Mouse (Mus musculus) limb, embryonic 13.5 days (tissue): ENCODE measurements at regions not wholly inside any gene's neighbourhood (a gene's known extent, or its start where the extent isn't known, plus 50 kb on each side); places are given as distances from the start of the nearest gene placed in this dataset.

Experiments used
- ATAC-seq: fragments of 200-750 bp; cut with Nextera tagmentation; 2 replicates; pipeline ENCODE4 v1.8.0; 2017; ENCODE audit warnings: low read depth, moderate number of reproducible peaks, moderate TSS enrichment; ENCODE audit not compliant: low FRiP score
- H3K27ac ChIP-seq: fragments of 300-500 bp; sonication (generic); 2 replicates; pipeline ENCODE4 v1.5.1; 2015; ENCODE audit warnings: inconsistent platforms, mild to moderate bottlenecking, moderate library complexity
- H3K27me3 ChIP-seq: fragments of 300-500 bp; sonication (generic); 2 replicates; pipeline ENCODE4 v1.6.1; 2015; ENCODE audit warnings: mild to moderate bottlenecking, inconsistent platforms
- H3K36me3 ChIP-seq: fragments of 300-500 bp; sonication (generic); 2 replicates; pipeline ENCODE4 v1.6.1; 2015; ENCODE audit warnings: inconsistent platforms, mild to moderate bottlenecking, moderate library complexity
- H3K4me1 ChIP-seq: fragments of 300-500 bp; sonication (generic); 2 replicates; pipeline ENCODE4 v1.6.1; 2015; ENCODE audit warnings: inconsistent platforms
- H3K4me2 ChIP-seq: fragments of 300-500 bp; sonication (generic); replicated peaks from 2 replicates; pipeline ENCODE4 v1.6.1; 2015; ENCODE audit warnings: inconsistent platforms, mild to moderate bottlenecking, moderate library complexity
- H3K4me3 ChIP-seq: fragments of 300-500 bp; sonication (generic); 2 replicates; pipeline ENCODE4 v1.5.1; 2015; ENCODE audit warnings: moderate library complexity, mild to moderate bottlenecking, inconsistent platforms
- H3K9ac ChIP-seq: fragments of 300-500 bp; sonication (generic); 2 replicates; pipeline ENCODE4 v1.6.1; 2015; ENCODE audit warnings: mild to moderate bottlenecking, inconsistent platforms
- H3K9me3 ChIP-seq: fragments of 300-500 bp; sonication (generic); 2 replicates; pipeline ENCODE4 v1.6.1; 2016; ENCODE audit warnings: inconsistent platforms
- WGBS: fragments of 180-500 bp; shearing (Covaris S2); methylation state at CpG from one replicate; pipeline ENCODE4 v1.1.7; 2015; 5-methylcytosine and 5-hydroxymethylcytosine counted together

- Histone ChIP-seq H3K4me1 (peaks cover 11% of the 10 kb centered on the region), H3K4me3 (no peak overlapping the region), H3K27me3 (peaks cover 64% of the 10 kb centered on the region), H3K27ac (no peak overlapping the region), H3K36me3 (no peaks in the 10 kb centered on the region), H3K9ac (no peak overlapping the region), H3K4me2 (no peak overlapping the region), H3K9me3 (no peaks in the 10 kb centered on the region)
- 33% methylated on average over 8 of the region's 8 CpGs for WGBS
- ATAC-seq: no peak
These were observed 163.2 kb downstream of the Vrk1 start for GRCm38 (mm10) chr12:106173211-106173610.

GRCm38 (mm10) chr12:106174070-106174980 is 164.3 kb downstream of the Vrk1 start:
- Histone ChIP-seq H3K4me2 (peak overlapping the region; percentile 85), H3K4me1 (peaks cover 11% of the 10 kb centered on the region), H3K27me3 (peaks cover 74% of the 10 kb centered on the region), H3K4me3 (peak overlapping the region; percentile 48), H3K36me3 (no peaks in the 10 kb centered on the region), H3K9me3 (no peaks in the 10 kb centered on the region), H3K9ac (peak overlapping the region; percentile 61), H3K27ac (no peak overlapping the region)
- WGBS: under 1% methylated on average over 39 of the region's 39 CpGs
- ATAC-seq: peak; percentile 57; the same call in 1 of the 2 replicates

- peak overlapping the region; percentile 61; the same call in 1 of the 2 replicates for H3K9ac ChIP-seq
- peak overlapping the region; percentile 85 for H3K4me2 ChIP-seq
- no peaks in the 10 kb centered on the region for H3K36me3 ChIP-seq
- peak overlapping the region; percentile 48 for H3K4me3 ChIP-seq
- peaks cover 74% of the 10 kb centered on the region for H3K27me3 ChIP-seq
- peaks cover 11% of the 10 kb centered on the region for H3K4me1 ChIP-seq
- 4% methylated on average over 27 of the region's 27 CpGs for WGBS
- H3K27ac ChIP-seq: no peak overlapping the region
- ATAC-seq: no peak
- no peaks in the 10 kb centered on the region for H3K9me3 ChIP-seq
These were observed 165.1 kb downstream of the Vrk1 start for GRCm38 (mm10) chr12:106174981-106175700.

- no peak overlapping the region for H3K9ac ChIP-seq
- H3K36me3 ChIP-seq: no peaks in the 10 kb centered on the region
- H3K27me3 ChIP-seq: peaks cover 66% of the 10 kb centered on the region
- no peak overlapping the region for H3K27ac ChIP-seq
- H3K4me2 ChIP-seq: no peak overlapping the region
- peaks cover 11% of the 10 kb centered on the region for H3K4me1 ChIP-seq
- 69% methylated on average over 4 of the region's 4 CpGs for WGBS
- ATAC-seq: no peak
- H3K4me3 ChIP-seq: no peak overlapping the region
- no peaks in the 10 kb centered on the region for H3K9me3 ChIP-seq
These were observed 167.3 kb downstream of the Vrk1 start for GRCm38 (mm10) chr12:106177302-106177701.

GRCm38 (mm10) chr12:106177861-106178260 is 167.8 kb downstream of the Vrk1 start:
- ATAC-seq: no peak
- Histone ChIP-seq H3K9ac (no peak overlapping the region), H3K9me3 (no peaks in the 10 kb centered on the region), H3K27ac (no peak overlapping the region), H3K4me1 (peaks cover 11% of the 10 kb centered on the region), H3K4me2 (no peak overlapping the region), H3K36me3 (no peaks in the 10 kb centered on the region), H3K4me3 (no peak overlapping the region), H3K27me3 (peaks cover 60% of the 10 kb centered on the region)
- 73% methylated on average over 3 of the region's 3 CpGs for WGBS

GRCm38 (mm10) chr12:106178688-106179205 is 168.7 kb downstream of the Vrk1 start:
- Histone ChIP-seq H3K36me3 (no peaks in the 10 kb centered on the region), H3K4me1 (peaks cover 11% of the 10 kb centered on the region), H3K4me3 (no peak overlapping the region), H3K27me3 (peaks cover 52% of the 10 kb centered on the region), H3K27ac (no peak overlapping the region), H3K9ac (no peak overlapping the region), H3K9me3 (no peaks in the 10 kb centered on the region), H3K4me2 (no peak overlapping the region)
- no peak for ATAC-seq
- 84% methylated on average over 11 of the region's 11 CpGs for WGBS

- no peak overlapping the region for H3K4me3 ChIP-seq
- 0 out of 2 replicates have a peak, but pooled peaks cover 10% of the 10 kb centered on the region for H3K4me1 ChIP-seq
- no peaks in the 10 kb centered on the region for H3K9me3 ChIP-seq
- no peak for ATAC-seq
- H3K9ac ChIP-seq: no peak overlapping the region
- H3K4me2 ChIP-seq: no peak overlapping the region
- peaks cover 19% of the 10 kb centered on the region for H3K27me3 ChIP-seq
- H3K36me3 ChIP-seq: no peaks in the 10 kb centered on the region
- H3K27ac ChIP-seq: no peak overlapping the region
- WGBS: 70% methylated on average over 7 of the region's 7 CpGs
These were observed 172.9 kb downstream of the Vrk1 start for GRCm38 (mm10) chr12:106182923-106183322.

GRCm38 (mm10) chr12:106183973-106184372 is 173.9 kb downstream of the Vrk1 start:
- H3K9ac ChIP-seq: no peak overlapping the region
- H3K4me2 ChIP-seq: no peak overlapping the region
- no peak overlapping the region for H3K27ac ChIP-seq
- no peak for ATAC-seq
- 0 out of 2 replicates have a peak, but pooled peaks cover 10% of the 10 kb centered on the region for H3K4me1 ChIP-seq
- peaks cover 10% of the 10 kb centered on the region for H3K27me3 ChIP-seq
- H3K9me3 ChIP-seq: no peaks in the 10 kb centered on the region
- WGBS: 93% methylated on average over 5 of the region's 5 CpGs
- H3K36me3 ChIP-seq: no peaks in the 10 kb centered on the region
- no peak overlapping the region for H3K4me3 ChIP-seq

GRCm38 (mm10) chr12:106185398-106186077 is 175.5 kb downstream of the Vrk1 start:
- Histone ChIP-seq H3K4me3 (no peak overlapping the region), H3K9ac (no peak overlapping the region), H3K4me2 (0 out of 2 replicates have a peak overlapping the region, but pooled peaks have one; percentile 3), H3K4me1 (0 out of 2 replicates have a peak, but pooled peaks cover 10% of the 10 kb centered on the region), H3K9me3 (no peaks in the 10 kb centered on the region), H3K36me3 (no peaks in the 10 kb centered on the region), H3K27me3 (peaks cover 9% of the 10 kb centered on the region; the same call in 1 of the 2 replicates), H3K27ac (no peak overlapping the region)
- ATAC-seq: no peak
- WGBS: 55% methylated on average over 18 of the region's 18 CpGs

- no peak overlapping the region for H3K9ac ChIP-seq
- no peak overlapping the region for H3K27ac ChIP-seq
- H3K9me3 ChIP-seq: no peaks in the 10 kb centered on the region
- no peak overlapping the region for H3K4me2 ChIP-seq
- no peaks in the 10 kb centered on the region for H3K36me3 ChIP-seq
- 0 out of 2 replicates have a peak, but pooled peaks cover 10% of the 10 kb centered on the region for H3K4me1 ChIP-seq
- no peak for ATAC-seq
- no peak overlapping the region for H3K4me3 ChIP-seq
- WGBS: 84% methylated on average over 10 of the region's 10 CpGs
- H3K27me3 ChIP-seq: peaks cover 9% of the 10 kb centered on the region; the same call in 1 of the 2 replicates
These were observed 176.5 kb downstream of the Vrk1 start for GRCm38 (mm10) chr12:106186501-106186900.

GRCm38 (mm10) chr12:106191771-106192170 is 181.7 kb downstream of the Vrk1 start:
- Histone ChIP-seq H3K9ac (no peak overlapping the region), H3K4me2 (no peak overlapping the region), H3K27me3 (peaks cover 3% of the 10 kb centered on the region; the same call in 1 of the 2 replicates), H3K4me1 (no peaks in the 10 kb centered on the region), H3K9me3 (no peaks in the 10 kb centered on the region), H3K36me3 (no peaks in the 10 kb centered on the region), H3K4me3 (no peak overlapping the region), H3K27ac (no peak overlapping the region)
- 82% methylated on average over 7 of the region's 7 CpGs for WGBS
- ATAC-seq: no peak
